Mouse (Mus musculus) stomach, postnatal 0 days (tissue): ENCODE results near the gene Dagla. TPM values are rescaled to one million over a fixed set of nuclear protein-coding genes. Genes with fewer than 3 reads are reported as not detected.
A peak's percentile ranks its signal among the peaks of the same experiment; 100 is the strongest.

Experiments
- ATAC-seq: fragments of 200-750 bp; cut with Nextera tagmentation; 2 replicates; pipeline ENCODE4 v1.8.0; 2017; ENCODE audit not compliant: low FRiP score, low TSS enrichment
- DNase-seq: peaks from one replicate; pipeline ENCODE4 v3.0.0-alpha.2; 2016; ENCODE audit warnings: low spot score
- H3K27ac ChIP-seq: fragments of 300-500 bp; sonication (generic); replicated peaks from 2 replicates; pipeline ENCODE4 v1.5.1; 2014; ENCODE audit warnings: mild to moderate bottlenecking, control low read depth
- H3K27me3 ChIP-seq: fragments of 300-500 bp; sonication (generic); 2 replicates; pipeline ENCODE4 v1.6.1; 2014; ENCODE audit warnings: low read length; ENCODE audit not compliant: control insufficient read depth, insufficient read depth
- H3K36me3 ChIP-seq: fragments of 300-500 bp; sonication (generic); 2 replicates; pipeline ENCODE4 v1.6.1; 2014; ENCODE audit warnings: low read length, mixed read lengths; ENCODE audit not compliant: control insufficient read depth, insufficient read depth
- H3K4me1 ChIP-seq: fragments of 300-500 bp; sonication (generic); replicated peaks from 2 replicates; pipeline ENCODE4 v1.6.1; 2014; ENCODE audit warnings: antibody characterized with exemption; ENCODE audit not compliant: control insufficient read depth, insufficient read depth
- H3K4me2 ChIP-seq: fragments of 300-500 bp; sonication (generic); replicated peaks from 2 replicates; pipeline ENCODE4 v1.6.1; 2014; ENCODE audit warnings: low read depth, mild to moderate bottlenecking, control low read depth, moderate library complexity
- H3K4me3 ChIP-seq: fragments of 300-500 bp; sonication (generic); 2 replicates; pipeline ENCODE4 v1.5.1; 2014; ENCODE audit warnings: low read depth, low read length, control low read depth
- H3K9ac ChIP-seq: fragments of 300-500 bp; sonication (generic); 2 replicates; pipeline ENCODE4 v1.6.1; 2014; ENCODE audit warnings: mild to moderate bottlenecking, low read length, control low read depth, mixed read lengths
- H3K9me3 ChIP-seq: fragments of 300-500 bp; sonication (generic); 2 replicates; pipeline ENCODE4 v1.6.1; 2016; ENCODE audit warnings: low read length; ENCODE audit not compliant: control insufficient read depth
- CTCF ChIP-seq: IDR thresholded peaks from 2 replicates; pipeline ENCODE4 v1.5.1; 2016; ENCODE audit warnings: antibody characterized with exemption, low read depth, mild to moderate bottlenecking, moderate library complexity
- EP300 ChIP-seq: optimal IDR thresholded peaks from 2 replicates; pipeline ENCODE3; 2016; ENCODE audit warnings: antibody characterized with exemption
- WGBS: fragments of 180-500 bp; shearing (Covaris S2); extraction: QIAGEN DNeasy Blood & Tissue Kit; methylation state at CpG from one replicate; pipeline ENCODE4 v1.1.7; 2014; 5-methylcytosine and 5-hydroxymethylcytosine counted together
- polyA plus RNA-seq: library from polyadenylated mRNA; unstranded; fragments of >200 nt; fragmentation: Nextera tagmentation; extraction: Ambion mirVana; gene quantifications from 2 replicates; pipeline ENCODE4 v1.2.1, GENCODE M21; 2015

Gene Dagla
- polyA plus RNA-seq, 1 experiment from 2014 or later: 1.3 TPM

GRCm38 (mm10) chr19:10333545-10334252 lies 29.0 kb upstream of the Dagla start:
- H3K9me3 ChIP-seq: no peaks in the 10 kb centered on the region
- no peaks in the 10 kb centered on the region for H3K36me3 ChIP-seq
- ATAC-seq: peak; percentile 67
- no peak overlapping the region for H3K9ac ChIP-seq
- whole genome bisulfite sequencing: 45% methylated on average over 9 of the region's 9 CpGs
- H3K4me1 ChIP-seq: no peaks in the 10 kb centered on the region
- H3K4me2 ChIP-seq: no peak overlapping the region
- TF ChIP-seq CTCF (peak; percentile 96), EP300 (no peak)
- no peak overlapping the region for H3K4me3 ChIP-seq
- no peaks in the 10 kb centered on the region for H3K27me3 ChIP-seq
- no peak overlapping the region for H3K27ac ChIP-seq
- peak; percentile 71 for DNase-seq

DNA sequence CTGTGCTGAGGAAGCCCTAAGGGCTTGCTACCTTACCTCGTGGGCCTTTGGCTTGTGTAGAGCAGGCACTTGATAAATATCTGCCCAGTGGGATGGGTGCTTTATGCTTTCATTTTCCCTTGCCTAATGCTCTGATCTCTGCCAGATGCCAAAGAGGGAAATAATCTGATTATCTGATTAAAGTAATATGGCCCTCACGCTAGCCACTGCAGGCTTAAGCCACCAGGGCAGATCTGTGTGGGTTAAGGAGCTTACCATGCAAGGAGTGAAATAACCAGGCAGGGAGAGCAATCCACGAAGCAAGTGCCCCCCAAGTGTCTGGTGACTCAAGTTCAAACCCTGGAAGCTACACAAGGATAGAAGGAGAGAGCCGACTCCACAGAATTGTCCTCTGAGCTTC lies 27.0 kb upstream of the Dagla start:
- no peak overlapping the region for H3K4me3 ChIP-seq
- 67% methylated on average over 4 of the region's 4 CpGs for WGBS
- no peaks in the 10 kb centered on the region for H3K9me3 ChIP-seq
- ATAC-seq (no peak), DNase-seq (no peak)
- no peak overlapping the region for H3K27ac ChIP-seq
- H3K9ac ChIP-seq: no peak overlapping the region
- no peaks in the 10 kb centered on the region for H3K27me3 ChIP-seq
- H3K4me1 ChIP-seq: no peaks in the 10 kb centered on the region
- H3K4me2 ChIP-seq: no peak overlapping the region
- TF ChIP-seq EP300: no peak
- no peak for TF ChIP-seq CTCF
- H3K36me3 ChIP-seq: no peaks in the 10 kb centered on the region

DNA sequence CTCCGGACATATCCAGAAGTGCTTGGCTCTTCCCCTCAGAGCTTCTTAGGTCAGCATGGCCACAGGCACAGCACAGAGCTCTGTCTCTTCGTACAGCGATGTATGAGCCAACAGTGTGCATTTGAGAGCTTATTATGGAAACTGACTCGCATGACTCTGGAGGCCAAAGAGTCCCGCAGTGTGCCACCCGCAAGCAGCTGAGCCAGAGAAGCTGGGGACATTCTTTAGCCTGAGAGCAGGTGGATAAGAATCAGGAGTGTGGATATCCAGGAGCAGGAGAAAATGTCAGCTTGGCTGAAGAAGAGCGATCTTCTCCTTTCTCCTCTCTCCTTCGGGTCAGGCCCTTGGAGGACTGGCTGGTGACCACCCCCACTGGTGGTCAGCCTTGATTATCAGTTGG lies 24.4 kb upstream of the Dagla start:
- no peak overlapping the region for H3K4me3 ChIP-seq
- no peaks in the 10 kb centered on the region for H3K4me1 ChIP-seq
- no peak for ATAC-seq
- H3K27ac ChIP-seq: no peak overlapping the region
- no peaks in the 10 kb centered on the region for H3K9me3 ChIP-seq
- H3K4me2 ChIP-seq: no peak overlapping the region
- no peaks in the 10 kb centered on the region for H3K27me3 ChIP-seq
- TF ChIP-seq EP300: no peak
- TF ChIP-seq CTCF: no peak
- no peak overlapping the region for H3K9ac ChIP-seq
- DNase-seq: no peak
- 78% methylated on average over 8 of the region's 8 CpGs for WGBS
- H3K36me3 ChIP-seq: no peaks in the 10 kb centered on the region

DNA sequence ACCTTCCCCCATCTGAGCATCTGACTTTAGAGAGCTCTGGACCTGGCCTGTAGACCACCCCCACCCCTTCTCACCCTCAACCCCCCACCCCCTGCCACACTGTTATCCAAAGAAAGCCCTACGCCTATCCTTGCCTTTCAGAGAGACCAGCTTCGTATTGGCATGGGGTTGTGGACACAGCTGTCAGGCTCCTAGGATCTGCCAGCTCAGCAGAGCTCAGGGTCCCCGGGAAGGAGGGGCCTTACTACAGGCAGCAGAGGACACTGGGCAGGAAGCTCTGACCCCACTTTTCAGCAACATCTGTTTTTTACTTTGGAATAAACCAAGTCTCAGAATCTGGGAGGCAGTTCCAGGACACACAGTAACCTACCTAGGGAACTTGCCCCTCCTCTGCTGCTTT lies 21.9 kb upstream of the Dagla start:
- TF ChIP-seq EP300: no peak
- TF ChIP-seq CTCF: no peak
- no peak overlapping the region for H3K9ac ChIP-seq
- no peaks in the 10 kb centered on the region for H3K27me3 ChIP-seq
- ATAC-seq (no peak), DNase-seq (no peak)
- 28% methylated on average over 3 of the region's 3 CpGs for WGBS
- H3K4me1 ChIP-seq: 0 out of 2 replicates have a peak, but pooled peaks cover 2% of the 10 kb centered on the region
- H3K36me3 ChIP-seq: no peaks in the 10 kb centered on the region
- no peaks in the 10 kb centered on the region for H3K9me3 ChIP-seq
- no peak overlapping the region for H3K4me2 ChIP-seq
- H3K27ac ChIP-seq: no peak overlapping the region
- H3K4me3 ChIP-seq: no peak overlapping the region

DNA sequence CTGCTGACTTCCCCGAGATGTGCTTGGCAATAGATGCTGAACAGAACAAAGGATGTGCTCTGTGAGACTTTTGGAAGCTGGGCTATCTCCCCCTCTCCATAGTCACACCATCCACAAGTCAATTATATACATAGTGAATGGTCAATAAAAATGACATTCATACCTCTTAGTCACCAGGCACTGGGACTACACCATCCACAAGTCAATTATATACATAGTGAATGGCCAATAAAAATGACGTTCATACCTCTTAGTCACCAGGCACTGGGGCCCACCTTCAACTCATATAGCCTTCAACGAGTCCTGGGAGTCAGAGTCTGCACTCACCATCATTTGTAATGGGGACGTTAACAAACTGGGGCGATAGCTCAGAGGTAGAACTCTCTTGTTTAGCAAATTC lies 19.2 kb upstream of the Dagla start:
- no peaks in the 10 kb centered on the region for H3K36me3 ChIP-seq
- H3K9me3 ChIP-seq: no peaks in the 10 kb centered on the region
- no peak for DNase-seq
- no peak overlapping the region for H3K4me3 ChIP-seq
- no peak overlapping the region for H3K4me2 ChIP-seq
- TF ChIP-seq EP300 (no peak), CTCF (no peak)
- H3K27ac ChIP-seq: no peak overlapping the region
- H3K4me1 ChIP-seq: 0 out of 2 replicates have a peak, but pooled peaks cover 2% of the 10 kb centered on the region
- H3K27me3 ChIP-seq: no peaks in the 10 kb centered on the region
- no peak overlapping the region for H3K9ac ChIP-seq
- 62% methylated on average over 5 of the region's 5 CpGs for WGBS
- peak; percentile 72 for ATAC-seq

DNA sequence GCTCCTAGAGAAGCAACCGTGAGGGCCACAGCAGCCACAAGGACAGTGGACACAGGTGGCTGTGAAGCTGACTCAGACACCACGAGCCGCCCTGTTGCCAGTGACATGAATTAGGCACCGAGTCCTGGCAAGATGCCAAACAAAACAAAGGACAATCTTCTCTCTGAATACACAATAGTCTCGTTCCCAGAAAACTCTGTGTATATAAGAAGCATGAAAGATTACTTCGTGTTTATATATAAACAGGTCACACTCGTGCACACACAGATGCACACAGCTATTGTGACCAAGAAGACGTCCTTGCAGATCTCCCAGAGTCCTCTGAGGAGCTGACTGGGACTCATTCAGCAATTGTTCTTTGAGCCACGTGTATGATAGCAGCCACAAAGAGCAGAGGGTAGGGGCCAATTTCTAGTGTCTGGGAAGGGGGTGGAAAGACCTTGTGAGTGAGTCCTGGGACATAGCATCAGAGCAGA lies 18.7 kb upstream of the Dagla start:
- Histone ChIP-seq H3K9me3 (no peaks in the 10 kb centered on the region), H3K4me1 (0 out of 2 replicates have a peak, but pooled peaks cover 2% of the 10 kb centered on the region), H3K27me3 (no peaks in the 10 kb centered on the region), H3K4me3 (no peak overlapping the region), H3K27ac (no peak overlapping the region), H3K36me3 (no peaks in the 10 kb centered on the region), H3K9ac (no peak overlapping the region), H3K4me2 (no peak overlapping the region)
- 8% methylated on average over 9 of the region's 9 CpGs for WGBS
- ATAC-seq (peak; percentile 83), DNase-seq (peak; percentile 76)
- TF ChIP-seq CTCF (no peak), EP300 (no peak)
